Mouse (Mus musculus) layer of hippocampus, adult 9-10 months (tissue): ENCODE data around the gene Slc44a4.
A peak's percentile ranks its signal among the peaks of the same experiment; 100 is the strongest.
"Not testable (repeated sequence)": the region's sequence is repeated elsewhere in the genome, so short reads cannot be mapped to it uniquely, and the experiment has no call there.

Experiments used
- DNase-seq: peaks from one replicate; pipeline ENCODE4 v3.0.0; 2022; ENCODE audit warnings: low spot score

The Slc44a4 gene

GRCm38 (mm10) chr17:34899053-34899889, 15.0 kb upstream of the Slc44a4 start:
- DNase-seq: no peak

DNA sequence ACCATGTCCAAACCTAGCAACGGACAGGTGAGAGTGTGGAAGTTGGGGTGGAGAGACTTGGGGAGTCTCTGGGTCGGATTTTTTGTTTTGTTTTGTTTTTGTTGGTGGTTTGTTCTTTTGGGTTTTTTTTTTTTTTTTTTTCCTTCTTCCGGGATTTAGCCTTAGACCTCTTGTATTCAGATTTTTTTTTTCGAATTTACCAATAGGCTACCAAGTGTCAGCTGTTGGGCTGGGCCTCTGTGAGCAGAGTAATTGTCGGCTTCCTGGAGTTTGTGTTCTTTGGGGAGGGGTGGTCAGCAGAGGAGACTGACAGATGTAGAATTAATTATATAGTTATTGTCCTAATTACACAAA, 14.4 kb upstream of the Slc44a4 start:
- no peak for DNase-seq

DNA sequence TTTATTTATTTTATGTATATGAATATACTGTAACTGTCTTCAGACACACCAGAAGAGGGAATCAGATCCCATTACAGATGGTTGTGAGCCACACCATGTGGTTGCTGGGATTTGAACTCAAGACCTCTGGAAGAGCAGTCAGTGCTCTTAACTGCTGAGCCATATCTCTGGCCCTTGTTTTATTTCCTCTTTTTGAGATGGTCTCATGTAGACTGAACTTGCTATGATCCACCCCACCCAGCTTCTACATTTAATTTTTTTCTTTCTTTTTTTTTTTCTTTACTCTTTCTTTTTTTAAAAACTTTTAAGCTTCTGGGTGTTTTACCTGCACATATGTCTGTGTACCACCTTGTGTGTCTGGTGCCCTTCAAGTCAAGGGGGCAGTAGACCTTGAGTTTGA, 13.4 kb upstream of the Slc44a4 start:
- DNase-seq: not testable (repeated sequence)

GRCm38 (mm10) chr17:34901948-34902347, 12.3 kb upstream of the Slc44a4 start:
- not testable (repeated sequence) for DNase-seq

DNA sequence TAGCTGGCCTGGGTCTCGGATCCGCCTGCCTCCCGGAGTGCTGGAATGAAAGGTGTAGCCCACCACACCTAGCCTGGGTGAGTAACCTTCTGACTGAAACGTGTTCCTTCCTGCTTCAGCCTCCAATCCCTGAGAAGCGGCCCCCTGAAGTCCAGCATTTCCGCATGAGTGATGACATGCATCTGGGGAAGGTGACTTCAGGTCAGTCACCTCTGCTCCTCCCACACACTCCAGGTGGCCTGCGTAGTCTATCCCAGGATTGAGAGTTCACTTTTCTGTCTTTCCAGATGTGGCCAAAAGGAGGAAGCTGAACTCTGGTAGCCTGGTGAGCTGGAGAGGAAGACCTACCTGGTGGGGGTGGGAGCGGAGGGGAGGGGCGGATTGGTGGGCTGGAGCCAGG, 11.4 kb upstream of the Slc44a4 start:
- no peak for DNase-seq

DNA sequence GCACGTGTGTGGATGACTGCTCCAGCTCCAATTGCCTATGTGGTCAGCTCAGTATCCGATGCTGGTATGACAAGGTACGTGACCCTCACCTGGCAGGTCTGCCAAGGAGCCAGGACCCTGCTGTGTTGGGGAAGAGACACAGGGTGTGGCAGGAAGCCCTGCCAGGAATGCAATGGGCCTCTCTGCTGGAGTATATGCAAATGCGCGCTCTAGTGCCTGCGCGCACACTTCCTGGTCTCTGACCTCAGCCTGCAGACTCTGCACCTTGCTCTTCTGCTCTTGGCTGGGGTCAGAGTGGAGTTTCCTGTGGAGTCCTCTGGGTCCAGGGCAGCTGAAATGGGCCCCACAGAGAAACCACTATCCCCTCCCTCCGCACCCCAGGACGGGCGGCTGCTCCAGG, 3.3 kb upstream of the Slc44a4 start:
- DNase-seq: no peak

GRCm38 (mm10) chr17:34911945-34912351, 2.3 kb upstream of the Slc44a4 start:
- DNase-seq: no peak

- no peak for DNase-seq
Measured at GRCm38 (mm10) chr17:34915410-34915831, 1.2 kb downstream of the Slc44a4 start.

DNA sequence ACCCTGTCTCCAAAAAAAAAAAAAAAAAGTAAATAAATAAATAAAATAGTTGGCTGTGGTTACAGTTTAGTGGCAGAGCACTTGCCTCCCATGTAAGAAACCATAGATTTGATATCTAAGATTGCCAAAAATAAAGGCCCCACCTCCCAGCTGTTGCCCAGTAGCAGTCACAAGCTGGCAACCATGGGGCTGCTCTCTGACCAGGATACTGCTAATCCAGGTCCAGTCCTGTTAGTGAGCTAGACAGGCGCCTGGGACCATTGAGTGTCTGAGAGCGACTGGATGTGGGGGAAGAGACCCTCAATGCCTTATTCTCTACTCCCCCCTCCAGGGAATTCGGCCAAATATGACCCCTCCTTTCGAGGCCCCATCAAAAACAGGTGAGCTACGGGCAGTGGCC, 2.0 kb downstream of the Slc44a4 start:
- no peak for DNase-seq

DNA sequence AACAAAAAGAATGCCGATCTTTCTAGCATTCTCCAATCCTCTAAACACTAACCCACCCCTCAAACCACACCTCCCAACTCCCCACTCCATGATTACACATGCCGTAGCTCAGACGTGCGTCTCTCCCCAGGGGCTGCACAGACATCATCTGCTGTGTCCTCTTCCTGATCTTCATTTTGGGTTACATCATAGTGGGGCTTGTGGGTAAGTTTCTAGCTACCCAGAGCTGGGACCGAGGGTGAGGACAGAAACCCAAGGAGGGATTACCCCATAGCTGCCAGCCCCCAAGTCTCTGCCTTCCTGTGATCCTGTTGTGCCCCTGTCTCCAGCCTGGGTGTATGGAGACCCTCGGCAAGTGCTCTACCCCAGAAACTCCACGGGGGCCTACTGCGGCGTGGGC, 2.9 kb downstream of the Slc44a4 start:
- DNase-seq: no peak

GRCm38 (mm10) chr17:34922939-34923338, 8.7 kb downstream of the Slc44a4 start:
- no peak for DNase-seq

DNA sequence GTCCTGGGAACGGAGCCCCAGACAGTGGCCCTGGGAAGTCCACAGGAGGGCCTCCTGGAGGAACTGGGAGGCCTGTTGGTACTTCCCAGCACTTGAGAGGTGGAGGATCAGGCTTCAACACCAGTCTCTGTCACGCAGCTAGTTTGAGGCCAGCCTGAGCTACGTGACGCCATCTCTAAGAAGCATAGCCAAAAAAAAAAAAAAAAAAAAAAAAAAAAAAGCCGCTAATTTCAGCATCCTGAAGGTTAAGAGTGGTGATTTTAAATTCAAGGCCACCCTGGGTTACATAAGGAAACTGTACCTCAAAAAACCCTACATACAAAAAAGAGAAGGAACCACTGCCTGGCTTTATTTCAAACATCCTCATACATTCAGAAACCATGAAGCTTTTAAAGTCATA, 10.0 kb downstream of the Slc44a4 start:
- no peak for DNase-seq

GRCm38 (mm10) chr17:34927306-34928019, 13.2 kb downstream of the Slc44a4 start:
- no peak for DNase-seq

DNA sequence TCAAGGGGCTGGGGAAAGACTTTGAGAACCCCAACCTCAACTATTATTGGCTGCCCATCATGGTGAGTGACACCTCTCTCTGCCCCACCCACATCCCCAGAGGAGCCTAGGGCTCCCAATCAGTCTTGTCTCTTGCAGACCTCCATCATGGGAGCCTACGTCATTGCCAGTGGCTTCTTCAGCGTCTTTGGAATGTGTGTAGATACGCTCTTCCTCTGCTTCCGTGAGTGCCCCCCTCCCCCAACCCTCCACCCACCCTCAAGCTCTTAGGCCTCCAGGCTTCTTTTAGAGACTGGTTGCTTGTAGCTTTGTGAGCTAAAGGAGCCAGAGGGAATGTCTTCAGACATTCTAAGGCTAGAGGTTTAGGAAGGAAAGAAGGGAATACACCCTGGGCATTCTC, 14.6 kb downstream of the Slc44a4 start:
- no peak for DNase-seq

GRCm38 (mm10) chr17:34931061-34931734, 16.9 kb downstream of the Slc44a4 start, which contains the start of gene Neu1:
Neu1 (plus strand) TSS chr17:34931253.
- peak; percentile 97 for DNase-seq

DNA sequence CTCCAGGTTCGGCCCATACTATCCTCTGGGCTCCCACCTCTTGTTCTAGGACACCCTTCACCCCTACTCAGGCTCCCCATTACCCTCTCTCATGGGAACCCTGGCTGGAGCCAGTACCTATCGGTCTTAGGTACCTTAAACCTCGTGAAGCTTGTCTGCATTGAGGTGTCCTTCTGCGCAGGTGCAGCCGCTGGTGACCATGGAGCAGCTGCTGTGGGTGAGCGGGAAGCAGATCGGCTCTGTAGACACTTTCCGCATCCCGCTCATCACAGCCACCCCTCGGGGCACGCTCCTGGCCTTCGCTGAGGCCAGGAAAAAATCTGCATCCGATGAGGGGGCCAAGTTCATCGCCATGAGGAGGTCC, 17.5 kb downstream of the Slc44a4 start:
- no peak for DNase-seq

DNA sequence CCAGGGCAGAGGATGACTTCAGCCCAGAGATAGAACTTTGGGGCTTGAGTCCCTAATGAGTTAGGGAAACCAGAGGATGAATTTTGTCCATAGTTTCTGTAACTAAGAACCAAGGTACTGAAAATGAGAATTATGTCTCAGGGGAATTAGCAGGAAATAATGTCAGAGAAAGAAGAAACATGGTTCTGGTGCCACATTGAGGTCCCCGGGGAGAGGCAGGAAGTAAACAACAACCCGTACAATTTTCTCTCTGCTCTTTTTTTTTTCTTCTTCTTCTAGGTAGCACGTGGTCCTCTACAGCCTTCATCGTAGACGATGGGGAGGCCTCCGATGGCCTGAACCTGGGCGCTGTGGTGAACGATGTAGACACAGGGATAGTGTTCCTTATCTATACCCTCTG, 18.0 kb downstream of the Slc44a4 start:
- DNase-seq: no peak

DNA sequence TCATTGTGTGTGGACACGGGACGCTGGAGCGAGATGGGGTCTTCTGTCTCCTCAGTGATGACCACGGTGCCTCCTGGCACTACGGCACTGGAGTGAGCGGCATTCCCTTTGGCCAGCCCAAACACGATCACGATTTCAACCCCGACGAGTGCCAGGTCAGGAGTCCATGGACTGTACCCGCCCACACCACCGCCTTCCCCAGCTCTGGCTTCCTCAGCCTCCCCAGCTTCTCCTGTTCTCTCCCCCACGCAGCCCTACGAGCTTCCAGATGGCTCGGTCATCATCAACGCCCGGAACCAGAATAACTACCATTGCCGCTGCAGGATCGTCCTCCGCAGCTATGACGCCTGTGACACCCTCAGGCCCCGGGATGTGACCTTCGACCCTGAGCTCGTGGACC, 19.8 kb downstream of the Slc44a4 start:
- no peak for DNase-seq

DNA sequence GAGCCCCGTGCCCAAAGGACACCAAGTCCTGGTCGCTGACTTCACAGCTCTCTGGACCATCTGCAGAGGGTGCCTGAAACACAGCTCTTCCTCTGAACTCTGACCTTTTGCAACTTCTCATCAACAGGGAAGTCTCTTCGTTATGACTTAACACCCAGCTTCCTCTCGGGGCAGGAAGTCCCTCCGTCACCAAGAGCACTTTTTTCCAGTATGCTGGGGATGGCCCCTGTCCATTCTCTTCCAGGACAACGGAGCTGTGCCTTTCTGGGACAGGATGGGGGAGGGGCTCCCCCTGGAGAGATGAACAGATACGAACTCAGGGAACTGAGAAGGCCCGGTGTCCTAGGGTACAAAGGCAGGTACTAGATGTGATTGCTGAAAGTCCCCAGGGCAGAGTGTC, 20.6 kb downstream of the Slc44a4 start:
- no peak for DNase-seq

- DNase-seq: no peak
Measured at GRCm38 (mm10) chr17:34937960-34938505, 23.8 kb downstream of the Slc44a4 start.

DNA sequence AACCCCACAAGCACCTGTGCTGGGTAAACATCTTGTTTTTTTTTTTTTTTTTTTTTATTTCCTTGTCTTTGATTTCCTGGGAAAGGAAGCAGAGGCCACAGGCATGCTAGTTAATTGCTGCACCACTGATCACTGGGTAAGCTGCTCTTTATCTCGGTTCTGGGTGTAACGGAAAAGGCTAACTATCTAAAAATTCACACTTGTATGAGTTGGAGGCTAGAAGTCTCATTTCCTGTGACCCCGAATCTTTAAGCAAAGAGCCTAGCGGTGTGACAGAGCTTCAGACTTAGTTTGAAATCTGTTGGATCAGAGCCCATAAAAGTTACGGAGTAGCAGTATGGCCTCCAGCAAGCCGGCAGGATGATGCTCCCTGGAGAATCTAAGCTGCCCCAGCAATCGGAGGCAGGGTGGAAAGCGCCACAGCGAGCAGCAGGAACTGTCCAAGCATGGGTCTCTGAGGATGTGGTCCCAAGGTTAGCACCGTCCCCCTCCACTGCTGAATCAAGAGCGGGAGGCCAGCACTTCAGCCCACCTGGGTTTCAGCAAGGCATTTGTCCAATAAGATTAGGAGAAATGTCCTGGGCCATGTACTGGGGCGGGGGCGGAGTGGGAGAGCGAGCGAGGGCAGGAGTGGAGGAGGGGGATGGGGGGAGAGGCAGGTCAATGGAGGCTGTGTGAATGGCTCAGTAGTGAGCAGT, 27.2 kb downstream of the Slc44a4 start:
- no peak for DNase-seq
